Mouse (Mus musculus) common myeloid progenitor, adult 5-6 weeks (primary cell): ENCODE measurements at regions not wholly inside any gene's neighbourhood (a gene's known extent, or its start where the extent isn't known, plus 50 kb on each side); places are given as distances from the start of the nearest gene placed in this dataset.

Experiments used
- ATAC-seq: replicated peaks from 2 replicates; pipeline ENCODE4 v1.8.0; 2016; ENCODE audit warnings: low read depth, mild to moderate bottlenecking, moderate TSS enrichment, inconsistent platforms; ENCODE audit not compliant: poor library complexity, severe bottlenecking

- no peak for ATAC-seq
These were observed 97.2 kb upstream of the Pam start for GRCm38 (mm10) chr1:98192671-98193070.

- ATAC-seq: no peak
These were observed 96.6 kb upstream of the Pam start for GRCm38 (mm10) chr1:98192044-98192484.

GRCm38 (mm10) chr1:98191331-98191730, 95.9 kb upstream of the Pam start:
- ATAC-seq: no peak

DNA sequence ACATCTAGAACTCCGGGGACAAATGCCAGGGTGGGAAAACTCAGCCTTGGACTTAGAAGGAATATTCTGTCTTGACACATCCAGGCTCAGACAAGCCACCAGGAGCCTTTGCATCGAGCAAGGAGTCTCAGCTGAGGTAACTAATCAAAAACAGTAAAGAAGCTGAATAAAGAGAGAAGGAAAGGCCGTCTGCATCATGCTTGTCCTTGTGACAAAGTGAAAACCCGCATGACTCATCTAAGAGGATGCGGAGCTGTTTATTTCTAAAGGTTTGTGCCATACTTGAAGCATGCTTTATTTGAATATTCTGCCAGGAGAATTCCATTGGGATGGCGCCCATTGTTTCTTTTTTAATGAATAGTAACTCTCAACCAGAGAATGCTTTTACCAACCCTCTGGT, 95.3 kb upstream of the Pam start:
- no peak for ATAC-seq

GRCm38 (mm10) chr1:98189991-98190471, 94.6 kb upstream of the Pam start:
- ATAC-seq: no peak

DNA sequence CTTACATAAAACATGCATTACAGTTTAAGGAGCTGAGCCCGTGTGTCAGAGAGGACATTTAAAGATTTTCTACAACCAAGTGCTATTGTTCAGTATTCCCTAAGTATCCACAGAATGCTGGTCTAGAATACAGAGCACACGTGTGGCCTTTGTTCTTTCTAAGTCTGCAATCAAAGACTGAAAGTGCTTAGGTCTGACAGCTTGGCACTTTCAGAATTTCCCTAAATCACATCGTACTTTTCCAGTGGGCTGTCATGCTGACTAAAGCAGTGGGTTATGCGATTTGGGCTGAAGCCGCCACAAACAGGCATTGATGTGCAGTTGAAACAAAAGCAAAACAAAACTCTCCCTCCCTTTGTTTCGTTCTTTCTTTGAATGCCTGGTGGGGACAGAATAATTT, 84.9 kb upstream of the Pam start:
- no peak for ATAC-seq

- peak; percentile 96 for ATAC-seq
These were observed 83.6 kb upstream of the Pam start for GRCm38 (mm10) chr1:98179030-98179429.

- no peak for ATAC-seq
These were observed 79.3 kb upstream of the Pam start for GRCm38 (mm10) chr1:98174811-98175132.

DNA sequence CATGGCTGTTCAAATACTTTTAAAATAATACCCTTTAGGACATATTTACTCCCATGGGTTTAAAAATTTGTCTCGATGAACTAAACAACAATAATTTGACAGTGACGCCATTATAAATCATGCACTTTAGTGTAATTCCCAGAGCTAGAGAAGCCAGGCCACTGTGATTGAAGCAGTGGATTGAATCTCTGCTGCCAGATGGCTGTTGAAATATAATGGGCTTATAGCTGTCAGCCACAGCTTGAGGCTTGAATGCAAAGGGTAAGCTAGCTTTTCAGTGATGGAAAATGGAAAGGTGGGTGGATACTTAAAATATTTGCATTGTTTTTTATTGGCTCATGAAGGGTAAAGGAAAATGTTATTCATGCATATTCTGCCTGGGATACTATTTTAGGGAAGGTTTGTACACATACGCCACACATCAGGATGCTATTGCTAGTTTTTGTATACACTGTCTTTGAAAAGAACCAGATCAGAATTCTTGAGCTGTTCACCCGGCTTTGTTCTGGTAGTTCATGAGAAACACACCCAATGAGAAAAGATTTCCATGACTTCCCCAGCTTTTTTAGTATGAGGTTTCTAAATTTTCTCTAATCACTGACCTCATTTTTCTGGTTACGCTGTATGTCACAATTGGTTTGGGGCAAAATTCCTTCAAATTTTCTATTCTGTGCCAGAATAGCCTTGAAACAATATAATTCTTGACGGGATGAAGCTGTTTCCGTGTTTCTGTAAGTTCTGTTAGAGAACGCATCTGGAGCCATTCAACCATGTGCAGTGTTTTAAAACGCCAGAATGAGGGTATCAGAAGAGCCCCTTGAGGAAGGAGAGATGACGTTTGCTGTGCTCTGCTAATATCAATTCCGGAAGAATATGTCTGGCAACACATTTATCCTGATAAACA, 78.7 kb upstream of the Pam start:
- no peak for ATAC-seq

- no peak for ATAC-seq
These were observed 78.0 kb upstream of the Pam start for GRCm38 (mm10) chr1:98173431-98173830.

DNA sequence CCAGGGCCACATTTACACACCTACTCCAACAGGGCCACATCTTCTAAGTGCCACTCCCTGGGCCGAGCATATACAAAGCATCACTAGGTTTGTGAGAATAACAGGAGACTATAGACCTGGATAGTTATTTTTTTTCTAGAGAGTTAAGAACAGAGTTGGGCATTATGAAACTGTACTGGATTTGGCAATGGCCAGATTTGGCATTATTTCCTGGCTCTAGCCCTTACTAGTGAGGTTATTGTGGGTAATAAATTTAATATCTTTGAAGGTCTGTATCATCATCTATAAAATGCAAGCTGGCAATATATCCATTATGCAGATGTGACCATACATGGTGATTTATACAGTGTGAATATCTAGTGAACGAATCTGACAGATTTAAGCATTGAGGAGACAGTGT, 75.8 kb upstream of the Pam start:
- no peak for ATAC-seq

- ATAC-seq: no peak
These were observed 73.9 kb upstream of the Pam start for GRCm38 (mm10) chr1:98169352-98169751.

DNA sequence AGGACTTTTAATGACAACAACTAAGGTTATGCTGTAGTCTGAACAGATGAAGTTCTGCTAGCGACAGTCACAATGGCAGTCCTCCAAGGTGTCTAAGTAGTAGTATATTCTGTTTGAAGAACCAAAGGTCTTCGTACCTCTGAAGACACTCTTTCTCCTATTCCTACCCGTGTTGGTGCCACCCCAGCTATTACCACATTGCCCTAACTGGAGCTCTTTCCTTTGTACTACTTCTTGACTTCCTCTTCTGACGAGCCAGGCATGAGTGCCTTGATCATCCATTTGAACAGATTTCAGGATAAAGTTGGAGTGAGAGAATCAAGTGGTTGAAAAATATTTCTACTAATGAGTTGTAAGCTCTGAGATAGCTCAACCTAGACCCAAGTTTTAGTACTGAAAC, 72.4 kb upstream of the Pam start:
- peak; percentile 48; the same call in 1 of the 2 replicates for ATAC-seq

GRCm38 (mm10) chr1:98162639-98162927, 67.1 kb upstream of the Pam start:
- ATAC-seq: no peak

GRCm38 (mm10) chr1:98161882-98162638, 66.6 kb upstream of the Pam start:
- no peak for ATAC-seq

DNA sequence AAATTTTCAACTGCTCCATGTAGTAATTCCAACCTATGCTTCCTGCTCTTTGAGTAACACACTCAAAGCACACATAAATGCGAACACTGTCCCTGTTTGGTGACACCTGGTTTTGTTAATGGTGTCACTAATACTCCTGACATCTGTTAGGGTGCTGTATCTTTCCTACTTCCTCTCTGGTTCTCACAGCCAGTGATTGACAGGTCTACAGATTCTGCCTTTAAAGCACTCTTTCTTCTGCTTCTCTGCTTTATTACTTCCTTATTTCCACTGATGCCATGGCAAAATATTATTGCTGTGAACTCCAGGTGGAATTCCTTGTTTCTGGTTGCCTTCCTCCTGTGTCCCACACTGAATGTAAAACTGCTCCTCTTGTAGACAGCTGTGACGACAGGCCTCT, 63.5 kb upstream of the Pam start:
- peak; percentile 50 for ATAC-seq

DNA sequence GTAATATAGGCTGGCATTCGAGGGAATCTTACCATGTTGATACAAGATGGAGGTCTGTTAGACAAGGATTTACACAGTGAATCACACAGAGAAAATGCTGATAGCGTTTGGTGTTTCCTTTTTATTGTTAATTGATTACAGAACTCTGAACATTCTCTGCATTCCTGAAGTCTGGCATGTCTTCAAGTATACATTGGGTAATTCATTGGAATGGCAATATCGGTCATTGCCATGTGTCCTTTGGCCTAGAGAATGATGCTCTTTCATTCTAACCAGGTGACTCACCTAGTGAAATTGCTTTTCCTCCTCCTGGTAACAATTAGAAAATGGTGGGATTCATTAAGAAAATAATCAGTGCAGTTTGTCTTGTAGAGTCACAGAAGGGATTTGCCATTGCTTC, 51.9 kb upstream of the Pam start:
- ATAC-seq: no peak
